Mouse (Mus musculus): ENCODE measurements around the gene Supt6.
A peak's percentile ranks its signal among the peaks of the same experiment; 100 is the strongest.
"Not testable (repeated sequence)": the region's sequence is repeated elsewhere in the genome, so short reads cannot be mapped to it uniquely, and the experiment has no call there.

Supt6 gene

DNA sequence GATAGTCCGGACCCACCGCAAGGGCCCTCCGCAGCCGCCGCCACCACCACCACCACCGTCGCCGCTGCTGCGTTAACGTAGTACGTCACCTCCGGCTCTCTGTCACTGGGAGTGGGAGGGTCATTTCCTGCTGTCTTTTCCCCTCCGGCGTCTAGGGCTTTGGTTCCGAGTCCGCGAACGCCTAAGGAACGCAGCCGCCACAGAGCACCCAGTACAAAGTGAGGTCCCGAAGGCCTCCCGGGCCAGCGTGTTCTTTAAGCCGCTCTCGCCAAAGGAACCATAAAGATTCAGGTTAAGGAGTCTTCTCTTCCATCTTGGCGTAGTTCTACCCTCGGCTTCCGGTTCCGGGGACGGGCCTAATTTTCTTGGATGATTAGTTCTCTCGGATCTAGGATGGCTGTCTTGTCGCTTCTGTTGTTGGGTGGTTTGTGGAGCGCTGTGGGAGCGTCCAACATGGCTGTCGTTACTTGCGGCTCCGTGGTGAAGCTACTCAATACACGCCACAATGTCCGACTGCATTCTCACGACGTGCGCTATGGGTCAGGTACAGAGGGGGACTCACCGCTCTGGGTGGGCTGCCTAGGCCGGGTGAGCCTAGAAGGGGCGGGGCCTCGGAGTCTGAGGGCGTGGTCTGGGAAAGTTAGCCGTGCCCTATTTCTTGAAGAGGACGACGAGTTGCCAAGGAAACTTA lies at the start of gene Supt6, which contains the start of gene Sdf2:
Gene Supt6 (minus strand): TSS at position 361 of the 691 bp plus-strand sequence.
Gene Sdf2 (plus strand): TSS at position 120 of the 691 bp plus-strand sequence.
- peak; percentile 72 for DNase-seq

DNA sequence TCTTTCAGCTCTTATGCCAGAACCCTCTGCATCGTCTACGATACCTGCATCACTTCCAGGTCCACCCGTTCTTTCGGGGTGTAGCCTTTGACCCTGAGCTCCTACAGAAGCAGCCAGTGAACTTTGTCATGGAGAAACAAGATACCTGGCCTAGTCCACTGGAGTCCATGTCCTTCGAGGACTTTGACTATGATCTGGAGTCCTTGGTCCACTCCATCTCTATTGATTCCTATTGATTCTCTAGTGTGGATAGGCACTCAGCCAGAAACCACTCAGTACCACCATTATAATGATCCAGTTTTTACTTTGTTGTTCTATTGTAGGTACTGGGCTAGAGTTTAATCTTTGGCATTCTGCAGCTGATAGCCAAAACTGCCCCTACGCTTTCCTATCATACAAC lies 48.8 kb upstream of the Supt6 start:
- DNase-seq: no peak

DNA sequence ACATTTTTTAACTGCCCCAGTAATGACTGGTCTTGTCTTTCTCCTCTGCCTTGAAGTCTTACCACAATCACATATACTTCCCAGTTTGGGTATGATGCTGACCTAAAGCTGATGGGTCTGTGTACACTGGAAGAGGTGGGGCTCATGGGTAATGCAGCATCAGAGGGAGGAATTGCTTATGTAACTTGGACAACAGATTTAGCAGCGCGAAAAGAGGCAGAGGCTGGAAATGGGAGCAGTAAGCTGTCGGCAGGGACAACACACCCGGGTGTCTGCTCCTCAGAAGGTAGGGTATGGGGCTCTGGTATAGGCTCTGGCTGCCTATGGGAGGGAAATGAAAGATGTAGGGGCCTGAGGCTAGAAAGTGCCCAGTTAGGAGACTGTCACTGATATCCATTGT lies 44.9 kb upstream of the Supt6 start, which contains the start of gene BC030499:
Gene BC030499 (plus strand): TSS at position 188 of the 400 bp plus-strand sequence.
- DNase-seq: no peak

GRCm38 (mm10) chr11:78289146-78289763 lies 43.5 kb upstream of the Supt6 start:
- no peak for DNase-seq

- DNase-seq: no peak
Observed at GRCm38 (mm10) chr11:78279586-78279985, 33.8 kb upstream of the Supt6 start.

DNA sequence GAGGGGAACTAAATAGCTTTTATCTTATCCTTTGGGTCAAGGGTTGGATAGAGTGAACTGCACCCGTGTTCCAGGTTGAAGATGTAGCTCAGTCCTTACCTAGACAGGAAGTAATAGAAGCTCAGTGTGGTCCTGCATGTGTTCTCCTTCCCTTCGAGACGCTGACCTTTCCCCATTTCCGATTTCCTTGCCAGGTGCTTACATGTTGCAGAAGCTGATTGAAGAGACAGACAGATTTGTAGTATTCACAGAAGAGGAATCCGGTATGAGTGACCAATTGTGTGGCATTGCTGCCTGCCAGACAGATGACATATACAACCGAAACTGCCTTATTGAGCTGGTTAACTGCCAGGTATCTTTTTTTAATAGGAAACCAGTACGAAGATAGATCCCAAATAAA lies 33.1 kb upstream of the Supt6 start:
- no peak for DNase-seq

- DNase-seq: not testable (repeated sequence)
Observed at GRCm38 (mm10) chr11:78276169-78276568, 30.4 kb upstream of the Supt6 start.

- DNase-seq: no peak
Observed at GRCm38 (mm10) chr11:78275596-78275995, 29.8 kb upstream of the Supt6 start.

GRCm38 (mm10) chr11:78271986-78272385 lies 26.2 kb upstream of the Supt6 start:
- DNase-seq: no peak

GRCm38 (mm10) chr11:78265571-78265970 lies 19.8 kb upstream of the Supt6 start:
- no peak for DNase-seq

GRCm38 (mm10) chr11:78262550-78262949 lies 16.8 kb upstream of the Supt6 start:
- peak; percentile 31 for DNase-seq

DNA sequence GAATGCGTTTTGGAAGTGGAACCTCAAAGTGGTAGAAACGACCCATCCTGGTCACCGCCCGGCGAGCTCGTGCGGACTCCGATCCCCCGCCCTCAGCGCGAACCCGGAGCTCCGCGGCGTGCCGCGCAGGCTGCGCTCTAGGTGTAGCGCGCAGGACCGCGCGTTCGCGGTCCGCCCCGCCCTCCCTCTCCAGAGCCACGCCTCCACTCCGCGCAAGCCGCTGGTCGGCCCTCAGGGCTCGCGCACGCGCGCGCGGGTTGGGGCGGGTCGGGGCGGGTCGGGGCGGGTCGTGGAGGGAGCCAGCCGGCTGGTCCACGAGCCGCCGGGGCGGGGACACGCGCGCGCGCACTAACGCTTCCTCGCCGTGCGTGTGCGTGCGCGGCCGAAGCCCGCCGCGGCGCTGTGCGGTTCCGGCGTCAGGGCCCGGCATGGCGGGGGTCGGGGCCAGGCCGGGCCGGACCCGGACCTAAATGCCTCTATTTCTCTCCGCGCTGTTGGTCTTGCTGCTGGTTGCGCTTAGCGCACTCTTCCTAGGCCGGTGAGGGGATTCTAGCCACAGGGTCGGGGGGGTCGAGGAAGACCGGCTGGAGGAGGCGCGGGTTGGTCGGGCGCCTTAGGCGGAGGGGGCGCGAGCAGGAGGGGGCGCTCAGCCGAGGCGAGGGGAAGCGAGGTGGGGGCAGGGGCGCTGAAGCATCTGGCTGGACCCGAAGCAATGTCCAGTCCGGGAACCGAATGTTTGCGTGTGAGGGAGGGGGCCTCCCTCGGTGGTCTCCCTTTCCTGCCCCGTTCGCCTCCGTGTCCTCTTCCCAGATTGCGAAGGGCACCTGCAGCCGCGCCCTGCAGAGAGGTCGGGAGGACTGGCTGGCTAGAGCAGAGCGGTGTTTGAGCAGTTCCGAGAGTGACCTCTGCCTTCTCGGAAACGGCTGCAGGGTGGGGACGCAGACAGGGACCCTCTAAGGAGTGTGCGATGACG lies 15.9 kb upstream of the Supt6 start, which contains the start of gene 2610507B11Rik:
Gene 2610507B11Rik (plus strand): TSS at position 373 of the 973 bp plus-strand sequence.
- DNase-seq: peak; percentile 92

GRCm38 (mm10) chr11:78260489-78261258 lies 14.9 kb upstream of the Supt6 start:
- no peak for DNase-seq

GRCm38 (mm10) chr11:78256618-78257017 lies 10.8 kb upstream of the Supt6 start:
- DNase-seq: no peak

GRCm38 (mm10) chr11:78247727-78248140 lies 1.9 kb upstream of the Supt6 start:
- no peak for DNase-seq

DNA sequence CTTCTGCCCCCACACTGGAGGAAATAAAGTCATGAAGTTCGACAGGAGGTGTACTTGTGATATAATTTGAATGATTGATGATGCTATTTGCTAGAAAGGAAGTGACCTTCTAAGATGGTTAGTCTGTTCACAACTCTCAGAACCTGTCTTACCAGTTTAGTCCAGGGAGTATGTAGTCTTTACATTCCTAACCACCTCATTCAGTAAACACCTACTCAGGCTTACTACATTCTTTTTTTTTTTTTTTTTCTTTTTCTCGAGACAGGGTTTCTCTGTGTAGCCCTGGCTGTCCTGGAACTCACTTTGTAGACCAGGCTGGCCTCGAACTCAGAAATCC lies 1.2 kb upstream of the Supt6 start:
- no peak for DNase-seq

GRCm38 (mm10) chr11:78246318-78247011 lies 678 bp upstream of the Supt6 start:
- DNase-seq: no peak

DNA sequence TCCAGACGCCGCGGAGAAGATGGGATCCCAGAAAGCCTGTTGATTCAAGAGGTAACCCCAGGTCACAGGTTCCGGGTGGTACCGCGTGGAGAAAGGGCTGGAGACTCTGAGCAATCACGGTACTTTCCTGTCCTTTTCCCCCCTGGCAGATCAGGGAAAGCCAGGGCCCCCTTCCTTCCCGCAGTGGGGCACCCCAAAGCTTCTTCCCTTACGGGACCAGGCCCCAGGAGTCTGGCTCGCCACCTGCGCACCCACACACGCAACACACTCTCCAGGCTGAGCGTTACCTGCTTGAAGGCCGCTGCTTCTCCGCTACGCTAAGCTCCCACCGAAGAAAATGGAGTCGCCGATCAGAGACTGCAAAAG lies 543 bp downstream of the Supt6 start:
- no peak for DNase-seq

DNA sequence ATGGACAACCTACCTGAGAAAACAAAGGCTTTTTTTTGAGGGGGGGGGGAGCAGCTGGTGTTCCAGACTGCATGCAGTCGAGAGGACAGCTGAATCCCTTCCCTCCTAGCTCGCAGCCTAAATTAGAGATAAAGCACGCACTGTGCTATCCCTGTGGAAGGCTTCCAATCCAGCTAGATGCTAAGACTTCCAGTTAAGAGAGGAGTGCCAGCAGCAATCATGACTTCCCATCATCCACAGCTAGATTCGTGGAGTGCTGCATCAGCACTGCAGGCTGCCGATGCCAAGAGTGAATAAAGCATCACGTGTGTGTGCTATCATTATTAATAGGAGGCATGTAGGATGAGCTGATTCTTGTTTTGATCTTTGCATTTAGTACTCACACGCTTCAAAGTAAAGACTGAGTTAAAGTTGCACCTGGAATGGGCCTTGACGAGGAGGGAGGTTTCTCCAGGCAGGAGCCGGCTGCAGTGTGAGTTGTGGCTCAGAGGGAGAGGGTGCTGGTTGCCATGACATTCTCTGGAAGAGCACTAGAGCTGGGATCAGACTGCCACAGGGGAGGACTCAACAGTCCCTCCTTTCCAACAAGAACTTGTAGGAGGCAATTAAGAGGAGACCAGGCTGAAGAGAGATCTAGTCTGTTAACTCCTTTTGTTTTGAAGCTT lies 5.5 kb downstream of the Supt6 start:
- DNase-seq: no peak

DNA sequence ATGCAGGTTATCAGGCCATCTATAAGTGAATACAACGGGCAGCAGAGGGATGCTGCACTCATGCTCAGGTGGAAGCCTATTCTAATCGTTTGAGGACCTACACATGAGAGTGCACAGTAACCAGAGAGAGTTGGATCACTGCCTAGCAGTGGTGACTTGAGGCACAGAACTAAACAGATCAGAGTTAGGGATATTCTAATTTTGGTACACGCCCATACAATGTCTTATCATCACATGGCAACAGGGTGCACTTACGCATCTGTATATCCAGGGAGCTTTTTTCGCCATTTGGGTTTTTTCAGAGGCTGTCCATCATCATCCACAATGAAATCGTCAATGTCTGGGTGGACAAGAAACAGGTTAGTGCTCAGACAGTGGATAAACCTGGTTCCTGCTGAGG lies 14.3 kb downstream of the Supt6 start:
- no peak for DNase-seq

GRCm38 (mm10) chr11:78223586-78223985 lies 22.2 kb downstream of the Supt6 start:
- DNase-seq: no peak

Measured in cerebellum, adult 11 months (tissue).